Mouse (Mus musculus) splenic B cell, adult 2 months (primary cell): Measurements from ENCODE around the gene Rad51d.
"Not testable (repeated sequence)": the region's sequence is repeated elsewhere in the genome, so short reads cannot be mapped to it uniquely, and the experiment has no call there.

Experiments used
- DNase-seq: peaks from one replicate; pipeline ENCODE4 v3.0.0-alpha.2; 2011; ENCODE audit warnings: low read depth, low spot score
- H3K27me3 ChIP-seq: 2 replicates; pipeline ENCODE4 v1.6.1; 2012; ENCODE audit warnings: mild to moderate bottlenecking, low read length, moderate library complexity, mixed read lengths; ENCODE audit not compliant: control insufficient read depth, poor library complexity, insufficient read depth, severe bottlenecking
- H3K36me3 ChIP-seq: 2 replicates; pipeline ENCODE4 v1.6.1; 2012; ENCODE audit warnings: mild to moderate bottlenecking, low read length, moderate library complexity, mixed read lengths; ENCODE audit not compliant: control insufficient read depth, poor library complexity, insufficient read depth, severe bottlenecking

Gene Rad51d

GRCm38 (mm10) chr11:82890342-82890762 lies at the start of gene Rad51d:
Rad51d (minus strand) TSS chr11:82890614.
- Histone ChIP-seq H3K36me3 (no peaks in the 10 kb centered on the region; the same call in 1 of the 2 replicates), H3K27me3 (no peaks in the 10 kb centered on the region)
- DNase-seq: peak; percentile 95

GRCm38 (mm10) chr11:82933186-82933585 lies 42.8 kb upstream of the Rad51d start:
- no peaks in the 10 kb centered on the region; the same call in 1 of the 2 replicates for H3K27me3 ChIP-seq
- H3K36me3 ChIP-seq: no peaks in the 10 kb centered on the region
- DNase-seq: no peak

GRCm38 (mm10) chr11:82931671-82932450 lies 41.4 kb upstream of the Rad51d start:
- not testable (repeated sequence) for H3K27me3 ChIP-seq, H3K36me3 ChIP-seq, DNase-seq

GRCm38 (mm10) chr11:82931161-82931560 lies 40.7 kb upstream of the Rad51d start:
- not testable (repeated sequence) for DNase-seq, H3K36me3 ChIP-seq, H3K27me3 ChIP-seq

- not testable (repeated sequence) for DNase-seq, H3K36me3 ChIP-seq, H3K27me3 ChIP-seq
Observed at GRCm38 (mm10) chr11:82930391-82930955, 40.1 kb upstream of the Rad51d start.

- no peaks in the 10 kb centered on the region; the same call in 1 of the 2 replicates for H3K27me3 ChIP-seq
- no peaks in the 10 kb centered on the region for H3K36me3 ChIP-seq
- DNase-seq: no peak
Observed at GRCm38 (mm10) chr11:82929633-82929950, 39.2 kb upstream of the Rad51d start.

GRCm38 (mm10) chr11:82928897-82929632 lies 38.7 kb upstream of the Rad51d start:
- DNase-seq: no peak
- Histone ChIP-seq H3K36me3 (no peaks in the 10 kb centered on the region), H3K27me3 (no peaks in the 10 kb centered on the region; the same call in 1 of the 2 replicates)

- H3K27me3 ChIP-seq, H3K36me3 ChIP-seq, DNase-seq: not testable (repeated sequence)
Observed at GRCm38 (mm10) chr11:82923910-82924309, 33.5 kb upstream of the Rad51d start.

GRCm38 (mm10) chr11:82921691-82922090 lies 31.3 kb upstream of the Rad51d start:
- no peak for DNase-seq
- H3K36me3 ChIP-seq: no peaks in the 10 kb centered on the region
- H3K27me3 ChIP-seq: no peaks in the 10 kb centered on the region; the same call in 1 of the 2 replicates

- Histone ChIP-seq H3K27me3 (no peaks in the 10 kb centered on the region; the same call in 1 of the 2 replicates), H3K36me3 (no peaks in the 10 kb centered on the region)
- no peak for DNase-seq
Observed at GRCm38 (mm10) chr11:82920768-82921167, 30.4 kb upstream of the Rad51d start.

GRCm38 (mm10) chr11:82914711-82915352 lies 24.4 kb upstream of the Rad51d start:
- H3K27me3 ChIP-seq: no peaks in the 10 kb centered on the region; the same call in 1 of the 2 replicates
- peak; percentile 83 for DNase-seq
- H3K36me3 ChIP-seq: no peaks in the 10 kb centered on the region

GRCm38 (mm10) chr11:82910679-82911389 lies 20.4 kb upstream of the Rad51d start:
- DNase-seq: no peak
- H3K27me3 ChIP-seq: no peaks in the 10 kb centered on the region
- no peaks in the 10 kb centered on the region for H3K36me3 ChIP-seq

- Histone ChIP-seq H3K36me3 (no peaks in the 10 kb centered on the region), H3K27me3 (no peaks in the 10 kb centered on the region)
- no peak for DNase-seq
Observed at GRCm38 (mm10) chr11:82910250-82910649, 19.8 kb upstream of the Rad51d start, which contains the start of gene Unc45b. Unc45b (plus strand) TSS chr11:82910550.

- DNase-seq: no peak
- H3K27me3 ChIP-seq: no peaks in the 10 kb centered on the region
- peaks cover 2% of the 10 kb centered on the region; the same call in 1 of the 2 replicates for H3K36me3 ChIP-seq
Observed at GRCm38 (mm10) chr11:82908608-82908989, 18.2 kb upstream of the Rad51d start.
